8 mouse cellular contexts compared by ENCODE assay signal in genomic region chr19:41847992-41848851, GRCm38 (mm10). TPM values are rescaled to one million over a fixed set of nuclear protein-coding genes. Genes with fewer than 3 reads are reported as not detected.
DNase-seq lines count a peak whose midpoint lies in the region; ATAC-seq and TF ChIP-seq lines count a peak whose summit lies in the region.

Gene Frat2 (minus strand): TSS chr19:41848132.

- peak within 1 kb of the TSS; percentile 76 for H3K27ac ChIP-seq in heart, embryonic 12.5 days (ENCODE audit: poor library complexity, severe bottlenecking)
- H3K27ac ChIP-seq in kidney, postnatal 0 days, result peak within 1 kb of the TSS; percentile 94
- H3K27ac ChIP-seq in liver, embryonic 11.5 days (ENCODE audit: low read depth, low read length), result peak within 1 kb of the TSS; percentile 93
- H3K27ac ChIP-seq in stomach, embryonic 14.5 days (ENCODE audit: low read length), result peak within 1 kb of the TSS; percentile 71

- H3K4me2 ChIP-seq in heart, embryonic 12.5 days, result peak within 1 kb of the TSS; percentile 83
- H3K4me2 ChIP-seq in kidney, postnatal 0 days (ENCODE audit: low read length), result peak within 1 kb of the TSS; percentile 97
- H3K4me2 ChIP-seq in liver, embryonic 11.5 days, result peak within 1 kb of the TSS; percentile 98
- peak within 1 kb of the TSS; percentile 76 for H3K4me2 ChIP-seq in stomach, embryonic 14.5 days (replicated peaks; ENCODE audit: low read depth, low read length)

- H3K36me3 ChIP-seq in heart, embryonic 12.5 days, result no peaks in the 10 kb centered on the region
- no peaks in the 10 kb centered on the region for H3K36me3 ChIP-seq in kidney, postnatal 0 days (ENCODE audit: insufficient read depth, low read length)
- no peaks in the 10 kb centered on the region for H3K36me3 ChIP-seq in liver, embryonic 11.5 days (ENCODE audit: control insufficient read depth, insufficient read depth, low read length)
- H3K36me3 ChIP-seq in stomach, embryonic 14.5 days (ENCODE audit: control insufficient read depth, insufficient read depth, low read length), result no peaks in the 10 kb centered on the region

- TF ChIP-seq CTCF in kidney, postnatal 0 days (IDR thresholded peaks at IDR 0.05; ENCODE audit: low read depth), result no peak

- no peaks in the 10 kb centered on the region for H3K9me3 ChIP-seq in heart, embryonic 12.5 days (replicated peaks)
- no peaks in the 10 kb centered on the region for H3K9me3 ChIP-seq in kidney, postnatal 0 days (replicated peaks; ENCODE audit: low read length)
- no peaks in the 10 kb centered on the region for H3K9me3 ChIP-seq in liver, embryonic 11.5 days (ENCODE audit: control insufficient read depth, low read length)
- H3K9me3 ChIP-seq in stomach, embryonic 14.5 days (ENCODE audit: control insufficient read depth, low read depth, low read length), result no peaks in the 10 kb centered on the region

- peak within 1 kb of the TSS; percentile 68 for H3K9ac ChIP-seq in heart, embryonic 12.5 days
- peak within 1 kb of the TSS; percentile 86 for H3K9ac ChIP-seq in kidney, postnatal 0 days (ENCODE audit: low read depth, low read length)
- peak within 1 kb of the TSS; percentile 86 for H3K9ac ChIP-seq in liver, embryonic 11.5 days (ENCODE audit: low read depth, low read length)
- H3K9ac ChIP-seq in stomach, embryonic 14.5 days (replicated peaks; ENCODE audit: low read depth, low read length), result peak within 1 kb of the TSS; percentile 43

- H3K4me3 ChIP-seq in heart, embryonic 12.5 days, result peak within 1 kb of the TSS; percentile 65
- H3K4me3 ChIP-seq in kidney, postnatal 0 days (replicated peaks; ENCODE audit: low read depth, low read length), result peak within 1 kb of the TSS; percentile 78
- H3K4me3 ChIP-seq in liver, embryonic 11.5 days (ENCODE audit: low read depth, low read length), result peak within 1 kb of the TSS; percentile 93
- H3K4me3 ChIP-seq in stomach, embryonic 14.5 days (ENCODE audit: low read depth, low read length), result peak within 1 kb of the TSS; percentile 72

- peak; percentile 96 for ATAC-seq in erythroblast, adult 5-6 weeks (replicated peaks; ENCODE audit: low FRiP score, poor library complexity, severe bottlenecking)
- ATAC-seq in heart, embryonic 12.5 days (ENCODE audit: insufficient number of reproducible peaks, low FRiP score), result peak; percentile 95
- ATAC-seq in kidney, postnatal 0 days (replicated peaks; ENCODE audit: low FRiP score, low read depth), result peak; percentile 94
- ATAC-seq in liver, embryonic 11.5 days (replicated peaks; ENCODE audit: low FRiP score), result peak; percentile 96
- ATAC-seq in stomach, embryonic 14.5 days (ENCODE audit: insufficient number of reproducible peaks, insufficient read depth, low FRiP score, low read depth), result peak; percentile 95

- no peaks in the 10 kb centered on the region for H3K27me3 ChIP-seq in heart, embryonic 12.5 days (replicated peaks)
- H3K27me3 ChIP-seq in kidney, postnatal 0 days (ENCODE audit: insufficient read depth, low read length), result no peaks in the 10 kb centered on the region
- H3K27me3 ChIP-seq in liver, embryonic 11.5 days (replicated peaks; ENCODE audit: control insufficient read depth, insufficient read depth, low read length), result no peaks in the 10 kb centered on the region
- no peaks in the 10 kb centered on the region for H3K27me3 ChIP-seq in stomach, embryonic 14.5 days (ENCODE audit: control insufficient read depth, insufficient read depth, low read length)

- WGBS in heart, embryonic 12.5 days, result under 1% methylated on average over 72 of the region's 72 CpGs
- WGBS in kidney, postnatal 0 days, result under 1% methylated on average over 72 of the region's 72 CpGs
- WGBS in liver, embryonic 11.5 days, result under 1% methylated on average over 72 of the region's 72 CpGs
- whole genome bisulfite sequencing in stomach, embryonic 14.5 days, result under 1% methylated on average over 71 of the region's 72 CpGs

- H3K4me1 ChIP-seq in heart, embryonic 12.5 days (replicated peaks), result peaks cover 5% of the 10 kb centered on the region; the same call in 1 of the 2 replicates
- peaks cover 19% of the 10 kb centered on the region for H3K4me1 ChIP-seq in kidney, postnatal 0 days (replicated peaks; ENCODE audit: insufficient read depth, low read length)
- H3K4me1 ChIP-seq in liver, embryonic 11.5 days (replicated peaks; ENCODE audit: control insufficient read depth, insufficient read depth, low read length), result peaks cover 13% of the 10 kb centered on the region
- H3K4me1 ChIP-seq in stomach, embryonic 14.5 days (ENCODE audit: control insufficient read depth, insufficient read depth, low read length), result peaks cover 12% of the 10 kb centered on the region; the same call in 1 of the 2 replicates

- DNase-seq in B cell, adult 2 months, result peak; percentile 92
- DNase-seq in brain, adult 2 months (ENCODE audit: low read depth, low spot score), result peak; percentile 95
- peak; percentile 96 for DNase-seq in kidney, postnatal 0 days (ENCODE audit: low spot score)
- peak; percentile 96 for DNase-seq in liver, embryonic 11.5 days (ENCODE audit: low spot score)
- DNase-seq in naive thymus-derived CD4-positive, alpha-beta T cell, adult 2 months (ENCODE audit: low read depth), result peak; percentile 97

RNA-seq across cellular contexts. Expression of gene Frat2, which starts in this region (rescaled TPM):
- total RNA-seq in erythroblast, adult 5-6 weeks (2015; ENCODE audit: low replicate concordance), result 2.3 and 4.8 TPM in 2 replicates
- 3.6 and 11.0 TPM in 2 replicates for total RNA-seq in erythroblast, adult 5-6 weeks (2017; ENCODE audit: low replicate concordance)
- 3.6 TPM in 2 replicates for polyA plus RNA-seq in heart, embryonic 12.5 days (2016; fragmentation: Nextera tagmentation; extraction: Ambion mirVana)
- 5.8 and 7.2 TPM in 2 replicates for polyA plus RNA-seq in kidney, postnatal 0 days (2015; fragmentation: Nextera tagmentation; extraction: Ambion mirVana)
- polyA plus RNA-seq in liver, embryonic 11.5 days (2014; fragmentation: Nextera tagmentation; extraction: Ambion mirVana), result 9.8 and 10.9 TPM in 2 replicates
- 3.5 and 5.0 TPM in 2 replicates for polyA plus RNA-seq in stomach, embryonic 14.5 days (2014; fragmentation: Nextera tagmentation; extraction: Ambion mirVana)

Comparison
In these comparisons a context has a peak if more than half of its experiments do, and no peak if none do; other contexts are left out.
1. Peak in every context shown above with its lines: DNase-seq, ATAC-seq, H3K4me3 ChIP-seq and H3K27ac ChIP-seq.